Mouse (Mus musculus): ENCODE measurements at regions not wholly inside any gene's neighbourhood (a gene's known extent, or its start where the extent isn't known, plus 50 kb on each side); places are given as distances from the start of the nearest gene placed in this dataset.
A peak's percentile ranks its signal among the peaks of the same experiment; 100 is the strongest.

DNA sequence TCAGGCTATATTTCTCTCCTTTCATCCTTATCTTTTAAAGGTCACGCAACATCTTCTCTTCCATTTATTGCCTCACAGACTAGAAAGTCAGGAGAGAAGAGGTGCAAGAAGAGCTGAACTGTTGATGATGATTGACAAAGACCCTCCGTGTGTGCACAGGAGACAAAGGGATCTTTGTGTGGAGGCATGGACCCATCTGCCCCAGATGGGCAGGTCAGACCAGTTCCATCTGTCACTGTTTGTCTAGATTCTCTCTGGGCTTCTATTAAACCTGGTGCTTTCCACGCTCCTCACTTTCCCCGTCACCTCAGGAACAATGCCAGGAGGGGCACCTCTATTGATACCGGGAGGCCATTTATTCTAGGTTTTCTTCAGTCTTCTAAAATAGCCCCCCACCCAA is 364.1 kb upstream of the Pik3r1 start:
- H3K9ac ChIP-seq (ENCODE audit: low read depth, low read length) = no peak overlapping the region
- H3K4me3 ChIP-seq (ENCODE audit: low read length) = no peak overlapping the region
- H3K27me3 ChIP-seq (ENCODE audit: control insufficient read depth, insufficient read depth, low read length) = no peaks in the 10 kb centered on the region
- H3K9me3 ChIP-seq (ENCODE audit: control insufficient read depth, low read length) = no peaks in the 10 kb centered on the region
- H3K36me3 ChIP-seq (ENCODE audit: control insufficient read depth, insufficient read depth, low read length) = no peaks in the 10 kb centered on the region
- no peak overlapping the region for H3K4me2 ChIP-seq (replicated peaks; ENCODE audit: low read depth, low read length)
- H3K4me1 ChIP-seq (ENCODE audit: control insufficient read depth, insufficient read depth, low read length) = no peaks in the 10 kb centered on the region
- no peak for ATAC-seq (ENCODE audit: low FRiP score, low TSS enrichment)
- no peak overlapping the region for H3K27ac ChIP-seq (ENCODE audit: low read depth, low read length)
- 77% methylated on average over 5 of the region's 5 CpGs for WGBS

DNA sequence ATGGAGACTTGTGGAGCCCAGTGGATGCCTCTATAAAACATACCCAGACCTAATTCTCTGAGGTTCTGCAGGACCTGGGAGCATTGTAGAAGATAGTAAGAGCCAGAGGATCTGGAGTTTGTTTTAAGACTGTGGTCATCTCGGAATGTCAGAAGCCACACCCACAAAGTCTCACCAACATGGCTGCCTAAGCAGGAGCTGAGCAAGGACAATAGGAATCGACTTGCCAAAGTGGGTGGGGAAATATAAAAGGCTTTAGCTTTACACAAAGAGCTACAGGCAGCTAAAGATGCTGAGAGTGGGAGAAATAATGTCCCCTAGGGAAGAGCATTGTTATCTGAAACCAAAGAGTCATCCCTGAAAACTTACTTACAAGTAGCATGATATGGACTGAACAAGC is 364.7 kb upstream of the Pik3r1 start:
- Histone ChIP-seq H3K4me3 (ENCODE audit: low read length) (no peak overlapping the region), H3K27me3 (ENCODE audit: control insufficient read depth, insufficient read depth, low read length) (no peaks in the 10 kb centered on the region), H3K9me3 (ENCODE audit: control insufficient read depth, low read length) (no peaks in the 10 kb centered on the region), H3K36me3 (ENCODE audit: control insufficient read depth, insufficient read depth, low read length) (no peaks in the 10 kb centered on the region), H3K27ac (ENCODE audit: low read depth, low read length) (no peak overlapping the region), H3K4me1 (ENCODE audit: control insufficient read depth, insufficient read depth, low read length) (no peaks in the 10 kb centered on the region), H3K4me2 (replicated peaks; ENCODE audit: low read depth, low read length) (no peak overlapping the region), H3K9ac (ENCODE audit: low read depth, low read length) (no peak overlapping the region)
- 76% methylated on average over 2 of the region's 2 CpGs for WGBS
- ATAC-seq (ENCODE audit: low FRiP score, low TSS enrichment) = no peak

- Histone ChIP-seq H3K27me3 (ENCODE audit: control insufficient read depth, insufficient read depth, low read length) (no peaks in the 10 kb centered on the region), H3K36me3 (ENCODE audit: control insufficient read depth, insufficient read depth, low read length) (no peaks in the 10 kb centered on the region), H3K4me1 (ENCODE audit: control insufficient read depth, insufficient read depth, low read length) (no peaks in the 10 kb centered on the region), H3K4me2 (replicated peaks; ENCODE audit: low read depth, low read length) (no peak overlapping the region), H3K9ac (ENCODE audit: low read depth, low read length) (no peak overlapping the region), H3K9me3 (ENCODE audit: control insufficient read depth, low read length) (no peaks in the 10 kb centered on the region), H3K27ac (ENCODE audit: low read depth, low read length) (no peak overlapping the region), H3K4me3 (ENCODE audit: low read length) (no peak overlapping the region)
- ATAC-seq (ENCODE audit: low FRiP score, low TSS enrichment) = no peak
Observed at GRCm38 (mm10) chr13:102135210-102135609, 367.2 kb upstream of the Pik3r1 start.

GRCm38 (mm10) chr13:102142986-102143385 is 375.0 kb upstream of the Pik3r1 start:
- Histone ChIP-seq H3K4me1 (ENCODE audit: control insufficient read depth, insufficient read depth, low read length) (no peaks in the 10 kb centered on the region), H3K27me3 (ENCODE audit: control insufficient read depth, insufficient read depth, low read length) (no peaks in the 10 kb centered on the region), H3K27ac (ENCODE audit: low read depth, low read length) (no peak overlapping the region), H3K4me3 (ENCODE audit: low read length) (no peak overlapping the region), H3K36me3 (ENCODE audit: control insufficient read depth, insufficient read depth, low read length) (no peaks in the 10 kb centered on the region), H3K4me2 (replicated peaks; ENCODE audit: low read depth, low read length) (no peak overlapping the region), H3K9me3 (ENCODE audit: control insufficient read depth, low read length) (no peaks in the 10 kb centered on the region), H3K9ac (ENCODE audit: low read depth, low read length) (no peak overlapping the region)
- ATAC-seq (ENCODE audit: low FRiP score, low TSS enrichment) = no peak
- WGBS = 94% methylated on average over 7 of the region's 7 CpGs

- WGBS = 83% methylated on average over 2 of the region's 2 CpGs
- Histone ChIP-seq H3K4me3 (ENCODE audit: low read length) (no peak overlapping the region), H3K36me3 (ENCODE audit: control insufficient read depth, insufficient read depth, low read length) (no peaks in the 10 kb centered on the region), H3K4me2 (replicated peaks; ENCODE audit: low read depth, low read length) (no peak overlapping the region), H3K4me1 (ENCODE audit: control insufficient read depth, insufficient read depth, low read length) (no peaks in the 10 kb centered on the region), H3K27me3 (ENCODE audit: control insufficient read depth, insufficient read depth, low read length) (no peaks in the 10 kb centered on the region), H3K27ac (ENCODE audit: low read depth, low read length) (no peak overlapping the region), H3K9ac (ENCODE audit: low read depth, low read length) (no peak overlapping the region), H3K9me3 (ENCODE audit: control insufficient read depth, low read length) (no peaks in the 10 kb centered on the region)
- ATAC-seq (ENCODE audit: low FRiP score, low TSS enrichment) = no peak
Observed at GRCm38 (mm10) chr13:102143848-102144247, 375.8 kb upstream of the Pik3r1 start.

GRCm38 (mm10) chr13:102148039-102148438 is 380.0 kb upstream of the Pik3r1 start:
- Histone ChIP-seq H3K27ac (ENCODE audit: low read depth, low read length) (no peak overlapping the region), H3K9ac (ENCODE audit: low read depth, low read length) (no peak overlapping the region), H3K4me3 (ENCODE audit: low read length) (no peak overlapping the region), H3K4me2 (replicated peaks; ENCODE audit: low read depth, low read length) (no peak overlapping the region), H3K36me3 (ENCODE audit: control insufficient read depth, insufficient read depth, low read length) (no peaks in the 10 kb centered on the region), H3K9me3 (ENCODE audit: control insufficient read depth, low read length) (no peaks in the 10 kb centered on the region), H3K4me1 (ENCODE audit: control insufficient read depth, insufficient read depth, low read length) (no peaks in the 10 kb centered on the region), H3K27me3 (ENCODE audit: control insufficient read depth, insufficient read depth, low read length) (no peaks in the 10 kb centered on the region)
- WGBS = 89% methylated on average over 2 of the region's 2 CpGs
- ATAC-seq (ENCODE audit: low FRiP score, low TSS enrichment) = no peak

DNA sequence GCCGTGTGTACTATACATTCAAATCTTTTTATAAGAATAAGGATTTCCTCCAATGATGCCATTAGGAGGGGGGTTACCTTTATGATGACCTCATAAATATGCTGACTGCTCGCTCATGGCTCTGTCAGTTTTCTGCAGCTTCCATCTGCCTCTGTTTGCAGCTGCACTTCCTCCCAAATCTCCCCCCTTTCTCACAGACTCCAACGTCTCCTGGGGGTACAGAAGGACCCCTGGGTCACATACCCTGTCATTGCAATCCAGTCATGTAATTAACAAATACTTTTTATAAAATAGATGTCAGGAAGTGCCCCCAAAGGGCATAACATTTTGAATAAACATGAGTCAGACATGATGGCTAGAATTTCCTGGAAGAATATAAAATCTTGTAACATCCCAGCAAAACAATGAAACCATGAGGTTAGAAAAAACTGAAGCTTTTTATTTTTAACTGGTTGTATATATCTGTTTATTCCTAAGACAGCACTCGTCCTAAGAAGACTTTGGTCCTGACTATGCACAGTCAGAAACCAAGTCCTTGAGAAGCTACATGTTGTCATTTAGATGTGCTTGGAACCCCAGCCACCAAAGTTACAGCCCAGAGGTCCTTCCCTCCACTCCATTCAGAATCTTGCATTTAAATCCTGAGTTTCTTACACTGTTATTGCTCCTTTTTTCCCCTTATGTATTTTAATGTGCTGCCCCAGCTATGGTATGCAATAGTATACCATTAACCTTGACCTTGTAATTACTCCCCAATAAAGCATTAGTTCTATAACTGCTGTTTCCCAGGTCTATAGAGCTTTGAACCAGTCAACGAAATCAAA is 386.0 kb upstream of the Pik3r1 start:
- no peaks in the 10 kb centered on the region for H3K36me3 ChIP-seq (ENCODE audit: control insufficient read depth, insufficient read depth, low read length)
- WGBS = 38% methylated on average over 5 of the region's 5 CpGs
- H3K4me2 ChIP-seq (replicated peaks; ENCODE audit: low read depth, low read length) = no peak overlapping the region
- H3K9ac ChIP-seq (ENCODE audit: low read depth, low read length) = no peak overlapping the region
- H3K4me3 ChIP-seq (ENCODE audit: low read length) = no peak overlapping the region
- no peak for ATAC-seq (ENCODE audit: low FRiP score, low TSS enrichment)
- no peaks in the 10 kb centered on the region for H3K27me3 ChIP-seq (ENCODE audit: control insufficient read depth, insufficient read depth, low read length)
- no peaks in the 10 kb centered on the region for H3K9me3 ChIP-seq (ENCODE audit: control insufficient read depth, low read length)
- peak overlapping the region; percentile 55; the same call in 1 of the 2 replicates for H3K27ac ChIP-seq (ENCODE audit: low read depth, low read length)
- H3K4me1 ChIP-seq (ENCODE audit: control insufficient read depth, insufficient read depth, low read length) = no peaks in the 10 kb centered on the region

DNA sequence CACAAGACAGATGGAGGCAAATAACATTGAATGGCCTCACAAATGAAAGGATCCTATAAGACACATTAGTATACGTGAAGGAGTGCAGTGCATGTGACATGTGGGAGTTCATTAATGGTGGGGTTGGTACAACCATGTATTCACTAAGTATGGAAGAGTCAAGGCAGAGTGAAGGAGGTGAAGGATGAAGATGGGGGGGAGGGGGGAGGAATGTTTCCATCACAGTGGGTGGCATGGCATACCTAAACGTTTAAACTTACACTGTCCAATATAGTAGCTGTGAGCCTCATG is 386.5 kb upstream of the Pik3r1 start:
- Histone ChIP-seq H3K36me3 (ENCODE audit: control insufficient read depth, insufficient read depth, low read length) (no peaks in the 10 kb centered on the region), H3K27ac (ENCODE audit: low read depth, low read length) (peak overlapping the region; percentile 55; the same call in 1 of the 2 replicates), H3K4me1 (ENCODE audit: control insufficient read depth, insufficient read depth, low read length) (no peaks in the 10 kb centered on the region), H3K9ac (ENCODE audit: low read depth, low read length) (no peak overlapping the region), H3K4me2 (replicated peaks; ENCODE audit: low read depth, low read length) (no peak overlapping the region), H3K4me3 (ENCODE audit: low read length) (no peak overlapping the region), H3K9me3 (ENCODE audit: control insufficient read depth, low read length) (no peaks in the 10 kb centered on the region), H3K27me3 (ENCODE audit: control insufficient read depth, insufficient read depth, low read length) (no peaks in the 10 kb centered on the region)
- 36% methylated on average over 2 of the region's 2 CpGs for WGBS
- no peak for ATAC-seq (ENCODE audit: low FRiP score, low TSS enrichment)

DNA sequence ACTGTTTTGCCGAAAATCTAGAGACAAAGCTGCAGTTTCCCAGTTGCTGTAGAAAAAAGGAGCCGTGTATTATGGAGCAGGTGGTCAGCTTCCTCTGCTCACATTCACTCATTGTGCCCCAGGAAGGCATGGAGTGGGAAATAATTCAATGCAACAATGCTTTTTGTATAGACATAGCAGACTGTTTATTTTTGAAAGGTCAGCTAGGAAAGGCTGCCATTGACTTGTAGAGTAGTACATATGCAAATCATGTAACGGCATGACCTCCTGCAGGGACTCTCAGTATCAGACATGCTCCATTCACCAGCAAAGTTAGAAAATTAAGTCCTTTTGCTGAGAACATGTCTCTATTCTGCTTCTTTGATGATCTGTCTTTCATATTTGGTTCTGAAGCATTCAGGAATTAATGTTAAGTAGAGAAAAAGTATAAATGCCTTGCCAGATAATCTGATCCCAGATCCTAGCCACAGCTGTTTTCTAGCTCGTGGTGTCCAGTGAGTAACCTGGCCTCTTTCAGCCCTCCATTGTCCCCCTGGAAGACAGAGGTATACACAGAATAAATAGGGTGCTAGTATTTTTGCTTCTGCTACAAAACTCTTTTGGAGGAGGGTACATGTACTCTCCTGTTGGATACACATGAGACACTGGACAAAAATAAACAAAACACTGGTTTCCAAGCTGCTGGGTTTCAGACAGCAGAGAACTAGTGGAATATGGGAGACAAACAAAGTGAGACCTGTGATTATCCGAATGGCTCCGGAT is 389.5 kb upstream of the Pik3r1 start:
- Histone ChIP-seq H3K4me3 (ENCODE audit: low read length) (no peak overlapping the region), H3K27ac (ENCODE audit: low read depth, low read length) (no peak overlapping the region), H3K9ac (ENCODE audit: low read depth, low read length) (no peak overlapping the region), H3K27me3 (ENCODE audit: control insufficient read depth, insufficient read depth, low read length) (no peaks in the 10 kb centered on the region), H3K36me3 (ENCODE audit: control insufficient read depth, insufficient read depth, low read length) (no peaks in the 10 kb centered on the region), H3K4me2 (replicated peaks; ENCODE audit: low read depth, low read length) (no peak overlapping the region), H3K4me1 (ENCODE audit: control insufficient read depth, insufficient read depth, low read length) (no peaks in the 10 kb centered on the region), H3K9me3 (ENCODE audit: control insufficient read depth, low read length) (no peaks in the 10 kb centered on the region)
- 79% methylated on average over 6 of the region's 6 CpGs for WGBS
- no peak for ATAC-seq (ENCODE audit: low FRiP score, low TSS enrichment)
